Mouse (Mus musculus) B cell, adult 67 days (primary cell): ENCODE measurements around the gene Ndufb5. TPM values are rescaled to one million over a fixed set of nuclear protein-coding genes. Genes with fewer than 3 reads are reported as not detected.

ENCODE experiments used
- total RNA-seq, 2 experiments: library from RNA; stranded (reverse); gene quantifications; 4 replicates each; pipeline ENCODE4 v1.2.4; 2023

The Ndufb5 gene
- total RNA-seq = 10 to 100 TPM; 69.9 to 84.3 TPM

DNA sequence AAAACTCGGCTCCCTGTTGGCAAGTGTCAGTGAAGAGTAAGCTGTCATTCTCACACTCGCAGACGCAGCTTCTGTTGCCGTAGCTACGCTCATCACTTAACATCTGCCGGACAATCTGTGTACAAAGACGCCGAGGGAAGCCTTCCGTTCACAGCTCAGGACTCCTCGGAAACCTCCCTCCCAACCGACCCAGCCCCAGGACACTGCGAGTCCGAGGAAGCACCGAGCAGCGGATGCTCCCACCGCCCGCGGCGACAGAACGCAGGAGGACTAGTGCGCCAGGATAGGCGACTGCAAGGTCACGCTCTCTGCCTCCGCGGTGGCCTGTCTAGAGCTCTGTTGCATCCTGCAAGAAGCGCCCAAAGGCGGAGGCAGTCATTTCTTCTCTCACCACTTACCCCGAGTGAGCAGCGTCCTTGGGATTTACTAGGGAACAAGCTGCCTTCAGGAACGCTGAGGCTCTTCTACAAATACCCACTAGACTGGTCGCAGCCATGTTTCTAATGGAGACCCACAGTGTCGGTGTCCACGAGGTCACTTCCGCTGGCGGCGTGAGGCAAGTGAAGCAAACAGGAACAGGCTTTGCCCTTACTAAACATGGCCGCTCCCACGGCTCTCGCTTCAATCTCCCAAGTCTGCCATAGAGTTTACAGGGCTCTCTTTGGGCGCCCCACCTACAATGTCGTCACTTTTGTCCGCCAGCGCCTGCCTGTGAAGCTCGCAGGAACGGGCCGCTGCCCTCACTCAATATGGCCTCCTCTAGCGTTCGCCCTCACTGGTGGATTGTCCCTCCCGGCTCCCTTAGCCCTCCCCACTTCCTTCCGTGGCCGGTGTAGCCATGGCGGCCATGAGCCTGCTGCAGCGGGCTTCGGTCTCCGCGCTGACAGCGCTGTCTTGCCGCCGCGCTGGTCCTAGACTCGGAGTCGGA lies at the start of gene Ndufb5:
Gene Ndufb5, plus strand, starts transcription at position 747 of the 928 bp plus-strand sequence.

DNA sequence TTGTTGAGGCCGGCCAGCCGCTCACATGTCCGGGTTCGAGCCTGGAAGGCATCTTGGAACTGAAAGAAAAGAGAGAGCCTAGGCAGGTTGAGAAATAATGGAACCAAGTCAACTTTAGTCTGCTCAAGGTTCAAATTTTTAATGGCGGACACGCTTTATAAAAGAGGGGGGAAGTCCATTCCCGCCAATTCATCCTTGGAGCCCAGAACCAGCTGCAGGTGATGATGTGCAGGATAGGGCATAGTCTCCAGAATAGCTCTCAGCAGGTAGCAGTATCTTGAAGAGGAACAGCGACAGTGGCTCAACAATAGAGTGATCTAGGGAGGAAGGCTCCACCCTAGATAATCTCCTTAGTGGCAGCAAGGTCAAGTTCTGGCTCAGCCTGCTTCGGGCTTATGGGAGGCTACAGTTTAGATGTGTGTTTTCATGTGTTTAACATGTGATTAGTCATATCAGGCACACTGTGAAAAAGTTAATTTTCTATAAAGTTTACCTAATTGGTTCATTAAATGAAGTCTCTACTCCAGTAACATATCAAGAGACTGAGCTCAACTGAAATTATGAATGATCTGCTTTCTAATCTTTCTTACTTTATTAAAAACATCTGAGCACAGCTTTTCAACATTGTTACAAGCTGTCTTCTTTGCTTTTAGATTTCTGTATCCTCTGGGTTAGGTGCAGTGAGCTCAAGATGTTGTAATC lies 31.0 kb upstream of the Ndufb5 start, which contains the start of gene Actl6a:
Gene Actl6a, plus strand, starts transcription at position 652 of the 702 bp plus-strand sequence.

GRCm38 (mm10) chr3:32737172-32737655 lies 424 bp downstream of the Ndufb5 start, which contains the start of gene Mrpl47:
Mrpl47 (minus strand) TSS chr3:32737605.

Other genes starting within 250 kb of the Ndufb5 start
- 1 to 10 TPM; 1.0 to 2.6 TPM for gene Kcnmb3, start 244.8 kb upstream of the Ndufb5 start, total RNA-seq
- 10 to 100 TPM; 55.3 to 69.9 TPM for gene Zfp639, start 226.7 kb upstream of the Ndufb5 start, total RNA-seq
- gene Mfn1, start 207.5 kb upstream of the Ndufb5 start, total RNA-seq = 10 to 100 TPM; 47.0 to 51.6 TPM
- gene Gnb4, start 120.4 kb upstream of the Ndufb5 start, total RNA-seq = 10 to 100 TPM; 26.4 to 32.6 TPM
- 10 to 100 TPM; 65.2 to 67.8 TPM for gene Actl6a, start 30.7 kb upstream of the Ndufb5 start, total RNA-seq
- 10 to 100 TPM in 1 of 2 experiments, 1 to 10 TPM in 1; 9.1 to 12.4 TPM for gene Mrpl47, start 615 bp downstream of the Ndufb5 start, total RNA-seq
- gene Usp13, start 80.6 kb downstream of the Ndufb5 start, total RNA-seq = not detected